In the genomic region with DNA sequence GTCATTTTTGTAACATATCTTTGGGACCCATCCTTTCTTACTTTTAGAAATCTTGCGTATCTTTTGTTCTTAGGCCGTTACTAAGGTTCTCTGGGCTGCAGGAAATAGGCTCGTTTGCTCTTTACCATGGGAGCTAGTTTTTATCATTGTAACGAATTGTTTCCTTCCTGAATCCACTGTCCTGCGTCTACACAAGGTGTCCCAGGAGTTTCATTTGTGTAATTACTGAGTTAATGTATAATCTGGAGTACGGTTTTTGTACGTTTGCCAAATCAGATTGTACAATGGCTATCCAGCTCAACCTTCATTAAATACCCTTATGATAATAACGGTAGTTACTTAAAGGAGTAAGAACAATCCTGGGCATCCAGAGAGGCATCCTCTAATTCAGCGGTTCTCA, we compare ENCODE assay signal across 15 mouse cellular contexts.
"Had no signal": no experiment of that assay in that cellular context is flagged by ENCODE, and none has a peak within 500 bp of the region (broad histone marks: within the 10 kb centered on the region; RNA-seq: fewer than 3 reads in every experiment).

No protein-coding gene starts in this region.

- H3K27me3 ChIP-seq: limb, embryonic 15.5 days; midbrain, embryonic 12.5 days; neural tube, embryonic 13.5 days had no signal

- H3K4me3 ChIP-seq: limb, embryonic 15.5 days; midbrain, embryonic 12.5 days; neural tube, embryonic 13.5 days had no signal

- DNase-seq: kidney, postnatal 10 days; layer of hippocampus, adult 9-11 months; layer of hippocampus, postnatal 36 days; lung, postnatal 10 days; retina, postnatal 1 day; right cerebral cortex, postnatal 4 days; spleen, adult 18-20 months; thymus, adult 18-20 months; thymus, postnatal 14 days had no signal

- ATAC-seq: hindbrain, postnatal 0 days; midbrain, embryonic 16.5 days had no signal

- H3K4me2 ChIP-seq: limb, embryonic 15.5 days; midbrain, embryonic 12.5 days; neural tube, embryonic 13.5 days had no signal

- H3K4me1 ChIP-seq: limb, embryonic 15.5 days had no signal

- H3K27ac ChIP-seq: hindbrain, postnatal 0 days; limb, embryonic 15.5 days; liver, embryonic 14.5 days; midbrain, embryonic 12.5 days; neural tube, embryonic 13.5 days had no signal

- H3K9ac ChIP-seq: limb, embryonic 15.5 days; liver, embryonic 14.5 days; midbrain, embryonic 12.5 days; neural tube, embryonic 13.5 days had no signal

- H3K9me3 ChIP-seq: limb, embryonic 15.5 days; midbrain, embryonic 12.5 days; neural tube, embryonic 13.5 days had no signal
